Mouse (Mus musculus): ENCODE results near the gene Pabpc4.
"Not testable (repeated sequence)": the region's sequence is repeated elsewhere in the genome, so short reads cannot be mapped to it uniquely, and the experiment has no call there.

Pabpc4 gene

DNA sequence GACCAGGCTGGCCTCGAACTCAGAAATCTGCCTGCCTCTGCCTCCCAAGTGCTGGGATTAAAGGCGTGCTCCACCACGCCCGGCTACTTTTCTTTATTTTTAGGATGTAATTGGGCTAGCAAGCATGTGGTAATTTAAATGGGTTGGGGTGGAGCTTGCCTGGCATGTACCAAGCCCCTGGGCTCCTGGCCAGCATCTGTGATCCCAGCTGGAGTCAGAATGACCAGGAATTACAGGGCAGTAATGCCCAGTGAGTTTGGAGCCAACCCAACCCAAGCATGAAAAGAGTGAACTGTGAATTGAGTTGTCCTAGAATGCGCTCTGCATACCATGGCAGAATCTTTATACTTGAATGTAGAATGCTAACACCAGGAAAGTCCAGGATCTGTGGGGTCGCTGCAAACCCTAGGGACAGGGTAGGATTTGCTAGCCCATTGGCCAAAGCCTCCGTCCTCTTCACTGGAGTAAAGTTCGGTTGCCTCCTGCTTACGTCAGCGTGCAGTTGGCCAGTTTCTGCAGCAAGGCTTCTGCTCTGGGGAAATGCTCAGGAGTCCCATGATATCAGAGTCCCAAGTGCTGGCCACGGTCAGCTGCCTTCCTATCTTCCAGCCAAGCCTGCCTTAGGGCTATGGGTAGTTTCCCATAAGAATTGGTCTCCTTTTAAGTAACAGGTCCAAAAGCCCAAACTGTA, 37.0 kb downstream of the Pabpc4 start:
- DNase-seq: peak; percentile 97

DNA sequence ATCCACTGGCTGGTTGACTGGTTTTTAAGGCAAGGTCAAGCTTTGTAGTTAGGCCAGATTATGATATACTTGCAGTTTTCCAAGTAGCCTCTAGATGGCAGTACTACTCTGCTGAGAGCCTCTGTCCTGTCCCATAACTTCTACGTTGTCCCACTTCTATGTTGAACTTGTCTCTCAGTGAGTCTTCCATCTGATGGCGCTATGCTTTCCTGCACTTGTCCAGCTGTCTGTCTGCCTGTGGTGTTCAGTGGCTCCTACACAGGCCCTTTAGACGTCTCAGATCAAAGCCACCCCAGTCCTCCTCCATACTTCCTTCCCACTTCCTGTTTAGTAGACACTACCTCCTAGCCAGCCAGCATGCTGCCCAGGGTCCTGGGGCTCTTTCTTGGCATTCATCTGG, 43.6 kb downstream of the Pabpc4 start:
- DNase-seq: no peak

DNA sequence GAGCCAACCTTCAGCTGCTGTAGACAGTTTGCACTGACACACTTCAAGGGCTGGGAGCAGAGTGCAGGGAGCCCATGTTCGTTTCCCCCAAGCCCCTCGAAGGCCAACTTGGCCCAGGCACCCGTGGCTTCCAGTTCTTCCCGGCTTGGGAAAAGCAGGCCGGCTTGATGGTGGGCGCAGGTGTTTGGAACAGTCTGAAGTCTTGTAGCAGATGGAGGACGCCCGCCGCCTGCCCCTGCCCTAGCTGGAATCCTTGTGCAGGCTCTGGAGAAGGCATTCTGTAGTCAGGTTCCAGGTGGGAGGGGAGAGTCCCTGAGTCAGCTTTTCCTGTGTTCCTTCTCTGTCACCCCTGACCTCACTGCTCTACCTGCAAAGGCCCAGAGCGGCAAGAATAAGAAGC, 44.8 kb downstream of the Pabpc4 start:
- peak; percentile 87 for DNase-seq

DNA sequence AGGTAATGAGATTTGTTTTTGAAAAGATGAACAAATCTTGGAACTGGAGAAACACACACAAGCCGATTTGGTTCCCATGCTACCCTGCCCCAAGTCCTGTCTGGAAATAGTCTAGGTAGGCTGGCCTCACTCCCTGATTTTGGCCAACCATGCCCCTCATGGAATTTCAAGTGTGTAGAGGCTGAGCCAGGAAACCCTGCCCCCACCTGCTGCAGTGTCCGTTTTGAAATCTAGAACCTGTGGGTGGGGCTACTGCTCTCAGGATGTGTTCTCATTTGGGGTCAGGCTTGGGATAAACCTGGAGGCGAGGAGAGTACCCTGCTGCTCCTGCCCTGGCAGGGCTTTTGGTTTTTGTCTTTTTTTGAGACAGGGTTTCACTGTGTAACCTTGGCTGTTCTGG, 46.1 kb downstream of the Pabpc4 start:
- DNase-seq: peak; percentile 91

DNA sequence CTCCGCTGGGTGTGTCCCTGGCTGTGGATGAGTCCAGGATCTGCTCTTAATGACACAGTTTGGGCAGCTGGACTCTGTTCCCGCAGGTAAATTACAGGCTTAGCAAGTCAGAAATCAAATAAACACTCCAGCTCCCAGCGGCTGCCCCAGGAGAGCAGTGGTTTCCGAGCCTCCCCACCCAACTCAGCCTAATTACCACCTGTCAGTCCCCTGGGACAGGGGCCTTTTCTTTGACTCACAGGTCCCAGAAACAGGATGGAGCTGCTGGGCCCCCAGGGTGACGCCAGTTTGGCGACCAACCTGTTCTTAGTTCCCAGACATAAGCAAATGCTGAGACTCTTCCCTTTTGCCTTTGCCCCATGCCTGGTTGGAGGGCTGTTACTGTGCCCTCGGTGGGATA, 49.7 kb downstream of the Pabpc4 start:
- no peak for DNase-seq

DNA sequence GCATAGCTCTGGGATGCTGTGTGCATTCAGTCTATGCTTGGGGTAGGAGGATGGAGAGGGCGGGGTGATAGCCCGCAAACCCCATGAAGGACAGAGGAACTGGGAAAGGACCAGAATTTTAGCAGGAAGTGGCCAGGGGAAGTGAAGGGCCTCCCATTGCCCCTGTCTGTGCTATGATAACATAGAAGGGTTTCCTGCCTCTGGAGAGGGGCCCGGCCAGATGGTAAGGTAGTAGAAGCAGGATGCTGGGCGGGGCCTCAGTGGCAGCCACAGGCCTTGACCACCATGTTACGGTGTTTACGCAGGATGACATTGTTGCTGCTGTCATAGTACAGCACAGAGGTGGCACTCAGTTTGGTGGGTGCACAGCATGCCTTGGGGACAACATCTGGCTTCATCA, 50.9 kb downstream of the Pabpc4 start:
- DNase-seq: no peak

DNA sequence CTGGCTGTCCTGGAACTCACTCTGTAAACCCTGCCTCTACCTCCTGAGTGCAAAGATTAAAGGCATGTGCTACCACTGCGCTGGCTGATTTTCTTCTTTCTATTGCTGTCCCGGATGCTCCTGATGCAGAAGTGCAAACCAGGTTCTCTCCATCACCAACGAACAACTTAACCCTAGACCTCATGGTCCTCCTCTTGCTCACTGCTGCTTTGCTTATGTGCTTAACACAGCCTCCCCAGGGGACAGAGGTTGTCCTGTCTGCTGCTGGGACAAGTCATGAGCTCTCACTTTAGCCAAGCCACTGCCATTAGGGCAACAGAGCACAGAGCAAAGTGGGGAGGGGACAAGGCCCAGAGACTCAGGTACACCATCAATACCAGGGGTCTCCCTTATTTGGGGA, 52.3 kb downstream of the Pabpc4 start:
- DNase-seq: no peak

DNA sequence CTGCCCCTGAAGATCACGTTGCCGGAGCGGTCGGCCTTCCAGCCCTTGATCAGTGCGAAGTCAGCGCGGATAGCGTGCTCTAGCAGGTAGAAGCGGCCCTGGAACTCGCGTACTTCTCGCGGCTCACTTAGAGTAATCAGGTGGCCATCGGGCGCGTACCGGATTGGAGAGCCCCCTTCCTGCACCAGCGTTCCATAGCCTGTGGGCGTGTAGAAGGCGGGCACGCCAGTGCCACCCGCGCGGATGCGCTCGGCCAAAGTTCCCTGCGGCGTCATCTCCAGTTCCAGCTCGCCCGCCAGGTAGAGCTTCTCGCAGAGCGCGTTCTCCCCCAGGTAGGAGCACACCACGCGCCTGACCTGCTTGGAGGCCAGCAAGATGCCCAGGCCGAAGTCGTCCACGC, 60.8 kb downstream of the Pabpc4 start:
- DNase-seq: not testable (repeated sequence)

DNA sequence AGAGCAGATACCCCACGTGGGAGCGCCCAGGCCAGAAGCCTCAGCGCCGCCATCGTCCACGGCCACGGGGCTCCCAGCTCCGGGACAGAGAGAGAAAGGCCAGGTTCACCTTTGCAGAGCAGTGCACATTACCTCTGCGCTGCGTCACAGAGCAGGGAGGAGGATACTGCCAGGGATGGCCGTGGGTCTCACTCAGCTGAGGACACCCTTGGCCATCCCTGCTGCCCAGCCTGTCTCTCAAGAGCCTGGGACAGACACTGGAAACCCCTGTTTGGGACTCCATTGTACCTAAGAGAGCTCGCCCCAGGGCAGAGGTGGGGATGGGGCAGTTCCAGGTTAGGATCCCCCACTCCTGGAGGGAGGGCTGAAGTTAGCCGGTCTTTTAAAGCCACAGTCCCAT, 61.4 kb downstream of the Pabpc4 start, which contains the start of gene Oxct2a:
Gene Oxct2a (minus strand): TSS at position 101 of the 400 bp plus-strand sequence.
- DNase-seq: no peak

DNA sequence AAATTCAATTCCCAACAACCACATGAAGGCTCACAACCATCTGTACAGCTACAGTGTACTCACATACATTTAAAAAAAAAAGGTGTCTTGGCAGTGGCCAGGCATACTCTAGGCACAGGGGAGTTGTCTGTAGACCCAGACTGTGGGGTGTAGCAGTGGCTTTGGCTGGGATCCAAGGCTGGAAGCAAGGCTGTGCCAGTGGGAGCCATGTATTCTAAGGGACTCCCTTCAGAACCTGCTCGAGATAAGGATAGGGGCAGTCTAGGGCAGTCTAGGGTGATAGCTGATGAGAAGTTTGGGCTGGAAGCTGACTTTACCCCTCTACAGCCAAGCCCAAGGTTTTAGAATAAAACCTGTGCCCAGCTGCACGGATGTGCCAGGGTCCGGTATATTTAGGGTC, 63.9 kb downstream of the Pabpc4 start:
- DNase-seq: no peak

DNA sequence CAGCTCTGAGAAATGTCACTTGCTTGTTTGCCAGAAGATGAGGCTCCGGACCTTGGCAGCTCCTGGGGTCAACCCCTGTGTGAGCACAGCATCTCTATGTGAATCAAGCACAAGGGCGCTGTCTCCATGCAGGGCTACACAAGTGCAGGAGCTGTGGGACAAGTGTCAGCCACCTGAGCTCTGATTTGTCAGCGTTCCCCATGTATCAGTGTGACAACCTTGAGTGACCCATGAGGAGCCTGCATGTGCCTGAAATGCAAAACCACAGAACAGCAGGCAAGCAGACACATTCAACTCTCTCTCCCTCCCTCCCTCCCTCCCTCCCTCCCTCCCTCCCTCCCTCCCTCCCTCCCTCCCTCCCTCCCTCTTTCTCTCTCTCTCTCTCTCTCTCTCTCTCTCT, 65.5 kb downstream of the Pabpc4 start:
- DNase-seq: no peak

DNA sequence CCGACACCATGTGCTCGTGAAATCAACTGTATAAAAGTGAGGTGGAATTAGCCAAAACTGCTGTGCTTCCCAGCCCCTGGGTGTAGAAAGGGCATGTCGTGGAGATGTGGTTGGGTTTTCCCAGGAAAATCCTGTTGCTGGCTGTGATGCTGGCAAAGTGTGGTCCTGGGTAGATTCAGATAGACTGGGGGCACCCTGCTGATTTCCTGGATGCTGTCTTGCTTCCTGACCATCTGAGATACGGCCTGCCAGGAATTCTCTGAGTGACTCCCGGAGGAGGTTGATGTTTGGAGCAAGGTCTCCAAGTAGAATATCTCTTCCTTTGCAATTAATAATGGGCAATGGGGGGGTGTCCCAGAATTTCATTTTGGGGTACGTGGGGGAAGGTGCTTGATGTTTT, 66.8 kb downstream of the Pabpc4 start:
- DNase-seq: no peak

DNA sequence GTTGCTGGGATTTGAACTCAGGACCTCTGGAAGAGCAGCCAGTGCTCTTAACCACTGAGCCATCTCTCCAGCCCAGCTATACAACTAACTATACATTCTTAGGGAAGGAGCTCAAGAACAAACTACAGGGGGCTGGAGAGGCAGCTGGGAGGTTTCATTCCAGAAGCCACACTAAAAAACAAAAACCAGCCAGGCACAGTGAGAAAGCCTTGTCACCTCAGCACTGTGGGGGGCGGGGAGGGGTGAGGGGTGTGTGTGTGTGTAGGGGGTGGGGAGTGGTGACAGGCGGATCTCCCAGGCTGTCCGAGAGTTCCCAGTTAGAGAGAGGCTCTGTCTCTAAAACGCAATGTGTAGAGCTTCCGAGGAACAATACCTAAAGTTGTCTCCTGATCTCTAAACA, 69.2 kb downstream of the Pabpc4 start:
- no peak for DNase-seq

DNA sequence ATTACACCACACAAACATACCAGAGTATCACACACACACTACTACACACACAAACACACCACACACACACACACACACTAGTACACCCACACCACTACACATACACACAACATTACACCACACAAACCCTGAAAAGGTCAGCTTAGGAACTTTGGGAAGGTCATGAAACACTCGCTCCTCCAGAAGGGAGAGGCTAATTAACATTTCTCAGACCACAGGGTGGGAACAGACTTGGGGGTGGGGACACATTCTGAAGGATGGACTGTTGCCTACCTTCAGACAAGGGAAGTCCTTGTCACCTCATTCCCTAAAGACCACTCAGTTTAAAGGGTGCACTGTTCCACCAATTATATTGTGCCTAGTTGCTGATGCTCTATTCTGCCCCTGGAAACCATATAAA, 69.8 kb downstream of the Pabpc4 start:
- not testable (repeated sequence) for DNase-seq

DNA sequence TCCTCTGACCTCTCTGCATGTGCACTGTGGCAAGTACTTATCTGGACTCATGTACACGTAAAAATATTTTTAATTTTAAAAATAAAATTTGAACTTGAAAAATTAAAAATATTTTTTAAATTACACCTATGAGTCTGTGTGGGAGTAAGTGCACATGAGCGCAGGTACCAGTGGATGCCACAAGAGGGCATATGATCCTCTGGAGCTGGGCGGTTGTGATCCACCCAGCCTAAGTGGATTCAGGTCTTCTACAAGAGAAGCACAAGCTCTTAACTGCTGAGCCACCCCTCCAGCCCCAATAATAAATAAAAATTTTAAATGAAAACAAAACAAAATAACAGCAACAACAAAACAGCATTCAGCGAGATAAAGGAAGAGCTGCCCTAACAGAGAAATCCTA, 71.0 kb downstream of the Pabpc4 start:
- no peak for DNase-seq

DNA sequence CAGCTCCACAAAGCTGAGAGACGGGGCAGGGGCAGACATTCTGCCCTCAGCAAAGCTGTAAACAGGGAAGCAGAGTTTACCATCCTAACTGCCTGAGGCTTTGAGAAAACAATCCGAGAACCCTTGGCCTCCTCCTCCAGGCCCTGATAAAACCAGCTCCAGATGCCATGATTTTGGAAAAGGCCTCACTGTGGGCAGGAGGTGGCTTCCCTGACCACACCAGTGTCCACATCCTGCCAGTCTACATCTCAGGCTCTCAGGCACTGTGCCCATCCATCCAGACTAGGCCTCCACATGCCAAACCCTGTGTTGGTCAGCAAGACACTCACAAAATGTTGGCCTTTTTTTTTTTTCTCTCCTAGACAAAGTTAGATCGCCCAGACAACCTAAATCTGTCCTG, 72.0 kb downstream of the Pabpc4 start:
- no peak for DNase-seq

DNA sequence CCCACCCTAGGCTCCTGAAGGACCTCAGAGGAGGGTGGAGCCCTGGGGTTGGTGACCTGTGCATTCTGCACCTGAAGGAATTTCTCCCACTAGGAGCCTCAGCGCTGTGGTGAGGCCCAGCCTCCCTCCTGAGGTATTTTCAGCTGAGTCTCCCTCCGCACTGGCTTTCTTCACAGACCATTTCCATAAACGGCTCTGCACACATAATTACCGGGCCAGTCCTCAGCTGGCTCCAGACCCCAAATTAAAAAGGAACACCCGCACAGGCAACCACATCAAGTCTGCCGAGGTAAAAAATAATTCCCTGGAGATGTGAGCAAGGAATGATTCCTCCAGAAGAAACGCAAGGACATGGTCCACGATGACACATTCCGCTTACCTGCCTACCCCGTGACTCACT, 73.1 kb downstream of the Pabpc4 start:
- not testable (repeated sequence) for DNase-seq

DNA sequence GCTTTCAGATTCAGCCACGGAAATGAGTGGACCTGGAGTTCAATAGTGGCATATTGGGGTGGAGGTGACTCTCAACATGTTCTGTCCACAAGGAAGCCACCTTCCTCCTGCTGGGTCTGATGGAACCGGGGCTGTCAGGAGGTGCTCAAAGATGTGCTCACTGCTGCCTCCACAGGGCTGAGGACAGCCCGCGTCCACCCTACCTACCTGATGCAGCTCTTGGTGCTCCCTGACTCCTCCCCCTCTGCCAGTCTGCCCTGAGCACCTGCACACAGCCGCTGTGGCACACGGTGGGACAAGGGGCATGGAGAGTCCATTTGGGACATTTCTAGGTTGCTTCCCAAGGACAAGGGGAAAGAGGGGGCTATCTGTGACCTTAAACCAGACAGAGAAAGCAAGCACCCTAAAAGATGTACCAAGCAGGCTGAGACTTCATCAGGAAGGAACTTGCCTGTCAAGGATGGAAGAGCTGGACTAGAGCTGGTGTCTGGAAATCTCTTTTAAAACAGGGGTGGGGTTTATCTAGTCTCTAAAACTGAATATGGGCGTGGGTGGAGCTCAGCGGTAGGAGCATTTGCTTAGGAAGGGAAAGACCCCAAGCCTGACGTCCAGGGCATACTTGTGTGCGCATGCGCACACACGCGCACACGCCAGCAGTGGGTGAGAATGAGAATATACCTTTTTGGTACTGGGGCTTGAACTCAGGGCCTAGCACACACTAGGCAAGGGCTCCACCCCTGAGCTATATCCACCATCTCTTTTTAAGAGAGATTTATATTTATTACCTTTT, 73.8 kb downstream of the Pabpc4 start:
- DNase-seq: no peak

DNA sequence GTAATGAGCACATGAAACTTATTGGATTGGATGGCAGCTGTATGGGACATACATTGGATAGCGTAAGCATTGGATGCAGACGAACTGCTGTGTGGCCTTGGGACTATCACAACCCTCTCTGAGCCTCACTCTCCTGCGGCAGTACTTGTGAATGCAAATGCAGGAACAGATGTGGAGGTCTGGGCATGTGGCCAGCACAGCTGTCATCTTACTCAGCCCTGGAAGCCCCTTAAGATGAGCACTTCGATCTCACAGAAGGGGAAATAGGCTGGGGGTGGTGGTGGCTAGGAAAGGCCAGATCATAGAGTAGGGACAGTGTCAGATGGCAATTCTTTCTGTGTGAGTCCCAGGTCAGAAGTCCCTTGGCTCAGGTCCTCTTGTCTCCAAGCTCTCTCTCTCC, 75.5 kb downstream of the Pabpc4 start:
- DNase-seq: no peak

DNA sequence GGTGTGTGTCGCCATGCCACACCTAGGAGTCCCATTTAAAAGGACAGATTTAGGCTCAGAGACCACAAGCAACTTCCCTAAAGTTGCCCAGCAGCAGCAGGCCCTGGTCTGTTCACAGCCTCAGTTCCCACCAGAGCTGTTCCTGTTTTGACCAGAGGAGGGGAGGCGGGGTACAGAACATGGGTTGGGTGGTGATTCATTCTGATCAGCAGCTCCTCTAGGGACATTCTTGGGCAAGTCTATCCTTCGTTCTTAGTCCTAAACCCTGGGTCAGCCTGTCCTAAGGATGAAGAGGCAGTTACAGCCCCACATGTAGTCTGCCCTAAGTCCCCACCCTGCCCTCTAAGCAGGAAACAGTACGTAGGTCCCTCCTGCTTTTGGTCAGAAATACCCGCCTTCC, 78.1 kb downstream of the Pabpc4 start:
- DNase-seq: peak; percentile 89

DNA sequence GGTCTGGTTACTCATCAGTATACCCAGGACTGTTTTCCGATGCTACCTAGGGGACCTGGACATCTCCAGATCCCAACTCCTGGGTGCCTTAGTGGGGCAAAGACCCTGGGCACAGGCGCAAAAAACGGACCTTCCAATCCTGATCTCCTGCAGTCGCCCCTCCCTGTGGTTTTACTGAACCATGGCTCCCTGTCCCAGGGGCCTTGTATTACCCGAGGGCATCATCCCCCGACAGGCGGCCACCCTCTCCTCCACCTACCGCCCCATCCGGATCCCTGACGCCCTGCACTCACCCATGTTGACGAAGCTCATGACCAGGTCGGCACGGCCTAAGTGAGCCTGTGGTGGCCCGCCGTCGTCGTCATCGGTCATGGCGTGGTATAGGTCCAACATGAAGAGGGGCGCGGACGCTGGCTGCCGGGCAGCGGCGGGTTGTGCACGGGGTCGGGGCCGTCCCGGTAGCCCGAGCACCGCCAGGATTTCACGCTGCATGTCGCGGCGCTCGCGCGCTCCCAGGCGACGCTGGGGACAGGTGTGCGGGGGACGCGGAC, 80.0 kb downstream of the Pabpc4 start:
- DNase-seq: peak; percentile 91

DNA sequence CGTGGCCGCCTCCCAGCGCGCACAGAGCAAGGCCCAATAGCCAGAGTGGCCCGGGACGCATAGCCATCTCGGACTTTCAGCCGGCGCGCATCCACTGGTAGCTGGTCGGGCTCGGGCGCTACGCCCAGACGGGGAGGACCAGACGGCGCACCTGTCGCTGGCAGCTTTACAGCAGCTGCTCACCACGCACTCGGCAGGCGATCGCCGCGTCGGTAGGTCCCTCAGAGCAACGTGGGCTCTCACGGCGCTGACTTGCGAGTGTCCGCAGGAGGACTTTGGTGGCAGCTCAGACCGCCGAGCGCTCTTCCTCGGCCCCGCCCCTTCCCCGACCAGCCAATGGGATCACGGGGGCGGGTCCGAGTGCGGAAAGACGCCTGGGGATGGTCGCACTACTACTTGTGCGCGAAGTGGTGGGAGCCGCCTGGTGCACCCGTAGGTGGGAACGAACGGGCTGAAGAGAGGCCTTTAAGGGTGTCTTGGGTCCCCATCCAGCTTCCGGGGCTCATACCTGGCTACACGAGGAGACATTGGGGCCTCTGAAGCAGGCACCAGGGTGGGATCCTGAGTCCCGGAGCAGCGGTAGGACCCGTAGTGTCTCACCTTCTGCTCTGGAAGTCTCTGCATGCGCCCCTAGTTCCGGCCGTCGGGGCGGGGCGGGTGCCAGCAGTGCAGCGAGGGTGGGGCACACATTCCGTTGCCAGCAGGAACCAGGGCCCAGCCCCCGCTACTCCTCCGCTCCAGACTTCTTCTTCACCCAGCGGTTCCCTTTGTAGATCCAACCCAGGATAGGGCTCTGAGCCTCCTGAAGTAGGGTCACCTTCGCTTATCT, 80.7 kb downstream of the Pabpc4 start, which contains the start of gene Bmp8a:
Gene Bmp8a (minus strand): TSS at position 611 of the 829 bp plus-strand sequence.
- peak; percentile 97 for DNase-seq

DNA sequence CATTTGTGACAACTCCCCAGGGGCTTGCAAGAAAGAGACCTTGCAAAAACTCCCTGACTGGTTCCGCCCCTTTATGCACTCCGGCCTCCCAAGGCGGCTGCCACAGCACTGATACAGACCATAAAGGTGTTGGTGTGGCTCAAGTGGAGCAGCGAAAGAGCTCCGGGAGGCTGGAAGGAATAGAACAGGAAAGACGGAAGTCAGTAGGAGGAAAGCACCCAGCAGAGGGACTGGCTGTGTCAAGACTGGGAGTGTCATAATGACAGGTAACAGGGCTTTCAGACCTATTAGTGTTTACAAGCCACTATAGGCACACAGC, 81.3 kb downstream of the Pabpc4 start:
- no peak for DNase-seq

Measured in heart, adult 11 months (tissue).